Mouse (Mus musculus) thymus, postnatal 10 days (tissue): ENCODE data around the gene Tex2.
A peak's percentile ranks its signal among the peaks of the same experiment; 100 is the strongest.
"Not testable (repeated sequence)": the region's sequence is repeated elsewhere in the genome, so short reads cannot be mapped to it uniquely, and the experiment has no call there.

Experiments
- DNase-seq, 2 experiments: peaks; one replicate each; pipeline ENCODE4 v3.0.0; 2021; ENCODE audit warnings: low spot score in 2 of 2

The Tex2 gene

GRCm38 (mm10) chr11:106612961-106613637 lies at the start of gene Tex2:
TSS of gene Tex2 (minus strand) at chr11:106613423.
- peak; percentile 90 to 92 for DNase-seq

- DNase-seq: no peak
Observed at GRCm38 (mm10) chr11:106662634-106663407, 49.6 kb upstream of the Tex2 start.

- DNase-seq: no peak
Observed at GRCm38 (mm10) chr11:106660453-106661081, 47.3 kb upstream of the Tex2 start.

GRCm38 (mm10) chr11:106659598-106660295 lies 46.5 kb upstream of the Tex2 start:
- DNase-seq: no peak

- peak in 1 of 2 experiments; percentile 29 for DNase-seq
Observed at GRCm38 (mm10) chr11:106658051-106658880, 45.0 kb upstream of the Tex2 start.

GRCm38 (mm10) chr11:106656896-106657498 lies 43.8 kb upstream of the Tex2 start:
- DNase-seq: not testable (repeated sequence)

GRCm38 (mm10) chr11:106648347-106648746 lies 35.1 kb upstream of the Tex2 start:
- peak; percentile 51 to 80 for DNase-seq

- no peak for DNase-seq
Observed at GRCm38 (mm10) chr11:106642966-106643637, 29.9 kb upstream of the Tex2 start.

- no peak for DNase-seq
Observed at GRCm38 (mm10) chr11:106641580-106641979, 28.4 kb upstream of the Tex2 start.

- DNase-seq: no peak
Observed at GRCm38 (mm10) chr11:106640059-106640458, 26.8 kb upstream of the Tex2 start.

- no peak for DNase-seq
Observed at GRCm38 (mm10) chr11:106639356-106639692, 26.1 kb upstream of the Tex2 start.

GRCm38 (mm10) chr11:106638551-106639355 lies 25.5 kb upstream of the Tex2 start:
- no peak for DNase-seq

- no peak for DNase-seq
Observed at GRCm38 (mm10) chr11:106637754-106638153, 24.5 kb upstream of the Tex2 start.

- no peak for DNase-seq
Observed at GRCm38 (mm10) chr11:106635946-106636345, 22.7 kb upstream of the Tex2 start.

- not testable (repeated sequence) for DNase-seq
Observed at GRCm38 (mm10) chr11:106634175-106634574, 21.0 kb upstream of the Tex2 start.

GRCm38 (mm10) chr11:106633456-106633855 lies 20.2 kb upstream of the Tex2 start:
- no peak for DNase-seq

GRCm38 (mm10) chr11:106627692-106628091 lies 14.5 kb upstream of the Tex2 start:
- peak; percentile 52 to 83 for DNase-seq

- no peak for DNase-seq
Observed at GRCm38 (mm10) chr11:106625577-106625976, 12.4 kb upstream of the Tex2 start.

- DNase-seq: no peak
Observed at GRCm38 (mm10) chr11:106623629-106624028, 10.4 kb upstream of the Tex2 start.
